Mouse (Mus musculus): Measurements from ENCODE around the gene Slc12a9. TPM values are rescaled to one million over a fixed set of nuclear protein-coding genes. Genes with fewer than 3 reads are reported as not detected.
A peak's percentile ranks its signal among the peaks of the same experiment; 100 is the strongest.

Slc12a9 gene
- polyA plus RNA-seq, 1 experiment: 7.9 TPM

GRCm38 (mm10) chr5:137293282-137293681, 40.1 kb downstream of the Slc12a9 start:
- Histone ChIP-seq H3K4me3 (peak overlapping the region; percentile 66), H3K27me3 (ENCODE audit: control insufficient read depth, insufficient read depth, insufficient read length) (peaks cover 11% of the 10 kb centered on the region), H3ac (ENCODE audit: control insufficient read depth, insufficient read length) (peak overlapping the region; percentile 14), H3K4me2 (ENCODE audit: low read depth) (peak overlapping the region; percentile 97), H3K79me2 (ENCODE audit: control insufficient read depth, insufficient read depth) (no peaks in the 10 kb centered on the region), H3K36me3 (ENCODE audit: control insufficient read depth, insufficient read depth) (peaks cover 17% of the 10 kb centered on the region)
- TF ChIP-seq TCF12 (IDR thresholded peaks at IDR 0.05; ENCODE audit: insufficient read depth, poor library complexity, severe bottlenecking) (no peak), MYOD1 (IDR thresholded peaks at IDR 0.05; ENCODE audit: control insufficient read depth in 1 of 3, insufficient read length in 2 of 3, low read depth in 2 of 3) (peak in 1 of 3 experiments; percentile 56), POLR2A (IDR thresholded peaks at IDR 0.05; ENCODE audit: insufficient read length, low read depth) (peak; percentile 40), POLR2AphosphoS2 (IDR thresholded peaks at IDR 0.05; ENCODE audit: insufficient read length, low read depth) (peak; percentile 56), CEBPB (IDR thresholded peaks at IDR 0.05; ENCODE audit: insufficient read depth, poor library complexity, severe bottlenecking) (no peak)

- Histone ChIP-seq H3K79me2 (ENCODE audit: control insufficient read depth, insufficient read depth) (no peaks in the 10 kb centered on the region), H3K27me3 (ENCODE audit: control insufficient read depth, insufficient read depth, insufficient read length) (peaks cover 17% of the 10 kb centered on the region), H3K4me2 (ENCODE audit: low read depth) (no peak overlapping the region), H3ac (ENCODE audit: control insufficient read depth, insufficient read length) (no peak overlapping the region), H3K36me3 (ENCODE audit: control insufficient read depth, insufficient read depth) (peaks cover 4% of the 10 kb centered on the region), H3K4me3 (no peak overlapping the region)
- no peak for TF ChIP-seq USF1 (IDR thresholded peaks at IDR 0.05; ENCODE audit: low read depth)
- TF ChIP-seq TCF3 (IDR thresholded peaks at IDR 0.05; ENCODE audit: insufficient read length, low read depth): no peak
- no peak for TF ChIP-seq MYOG (IDR thresholded peaks at IDR 0.05; ENCODE audit: control insufficient read depth in 1 of 3, insufficient read depth in 1 of 3, insufficient read length in 2 of 3, low read depth in 2 of 3)
- no peak for TF ChIP-seq POLR2AphosphoS2 (IDR thresholded peaks at IDR 0.05; ENCODE audit: insufficient read length, low read depth)
- no peak for TF ChIP-seq TCF12 (IDR thresholded peaks at IDR 0.05; ENCODE audit: insufficient read depth, poor library complexity, severe bottlenecking)
- TF ChIP-seq REST (IDR thresholded peaks at IDR 0.05; ENCODE audit: insufficient read depth, insufficient read length): no peak
- no peak for TF ChIP-seq MYOD1 (IDR thresholded peaks at IDR 0.05; ENCODE audit: control insufficient read depth in 1 of 3, insufficient read length in 2 of 3, low read depth in 2 of 3)
- TF ChIP-seq POLR2A (IDR thresholded peaks at IDR 0.05; ENCODE audit: insufficient read length, low read depth): no peak
- no peak for TF ChIP-seq CEBPB (IDR thresholded peaks at IDR 0.05; ENCODE audit: insufficient read depth, poor library complexity, severe bottlenecking)
- TF ChIP-seq E2F4 (IDR thresholded peaks at IDR 0.05; ENCODE audit: insufficient read depth): no peak
- no peak for TF ChIP-seq MAX (IDR thresholded peaks at IDR 0.05; ENCODE audit: low read depth)
- no peak for TF ChIP-seq SRF (IDR thresholded peaks at IDR 0.05; ENCODE audit: control insufficient read depth, insufficient read length, low read depth)
Observed at GRCm38 (mm10) chr5:137291381-137291926, 41.9 kb downstream of the Slc12a9 start.

GRCm38 (mm10) chr5:137290677-137291076, 42.7 kb downstream of the Slc12a9 start:
- H3ac ChIP-seq (ENCODE audit: control insufficient read depth, insufficient read length): no peak overlapping the region
- H3K4me3 ChIP-seq: no peak overlapping the region
- H3K4me2 ChIP-seq (ENCODE audit: low read depth): no peak overlapping the region
- H3K79me2 ChIP-seq (ENCODE audit: control insufficient read depth, insufficient read depth): no peaks in the 10 kb centered on the region
- peaks cover 4% of the 10 kb centered on the region for H3K36me3 ChIP-seq (ENCODE audit: control insufficient read depth, insufficient read depth)
- TF ChIP-seq E2F4 (IDR thresholded peaks at IDR 0.05; ENCODE audit: insufficient read depth) (no peak), MYOD1 (IDR thresholded peaks at IDR 0.05; ENCODE audit: control insufficient read depth in 1 of 3, insufficient read length in 2 of 3, low read depth in 2 of 3) (peak in 1 of 3 experiments; percentile 14), CEBPB (IDR thresholded peaks at IDR 0.05; ENCODE audit: insufficient read depth, poor library complexity, severe bottlenecking) (no peak), POLR2AphosphoS2 (IDR thresholded peaks at IDR 0.05; ENCODE audit: insufficient read length, low read depth) (peak; percentile 54), REST (IDR thresholded peaks at IDR 0.05; ENCODE audit: insufficient read depth, insufficient read length) (no peak), TCF3 (IDR thresholded peaks at IDR 0.05; ENCODE audit: insufficient read length, low read depth) (no peak)
- peaks cover 17% of the 10 kb centered on the region for H3K27me3 ChIP-seq (ENCODE audit: control insufficient read depth, insufficient read depth, insufficient read length)

- H3K4me2 ChIP-seq (ENCODE audit: low read depth): peak overlapping the region; percentile 57
- peaks cover 17% of the 10 kb centered on the region for H3K27me3 ChIP-seq (ENCODE audit: control insufficient read depth, insufficient read depth, insufficient read length)
- no peak for TF ChIP-seq TCF12 (IDR thresholded peaks at IDR 0.05; ENCODE audit: insufficient read depth, poor library complexity, severe bottlenecking)
- TF ChIP-seq TCF3 (IDR thresholded peaks at IDR 0.05; ENCODE audit: insufficient read length, low read depth): no peak
- TF ChIP-seq SRF (IDR thresholded peaks at IDR 0.05; ENCODE audit: control insufficient read depth, insufficient read length, low read depth): no peak
- TF ChIP-seq REST (IDR thresholded peaks at IDR 0.05; ENCODE audit: insufficient read depth, insufficient read length): no peak
- no peak for TF ChIP-seq POLR2A (IDR thresholded peaks at IDR 0.05; ENCODE audit: insufficient read length, low read depth)
- no peak for TF ChIP-seq E2F4 (IDR thresholded peaks at IDR 0.05; ENCODE audit: insufficient read depth)
- TF ChIP-seq POLR2AphosphoS2 (IDR thresholded peaks at IDR 0.05; ENCODE audit: insufficient read length, low read depth): no peak
- TF ChIP-seq MAX (IDR thresholded peaks at IDR 0.05; ENCODE audit: low read depth): no peak
- no peak for TF ChIP-seq MYOD1 (IDR thresholded peaks at IDR 0.05; ENCODE audit: control insufficient read depth in 1 of 3, insufficient read length in 2 of 3, low read depth in 2 of 3)
- no peak for TF ChIP-seq MYOG (IDR thresholded peaks at IDR 0.05; ENCODE audit: control insufficient read depth in 1 of 3, insufficient read depth in 1 of 3, insufficient read length in 2 of 3, low read depth in 2 of 3)
- no peaks in the 10 kb centered on the region for H3K79me2 ChIP-seq (ENCODE audit: control insufficient read depth, insufficient read depth)
- H3ac ChIP-seq (ENCODE audit: control insufficient read depth, insufficient read length): no peak overlapping the region
- H3K4me3 ChIP-seq: peak overlapping the region; percentile 19
- H3K36me3 ChIP-seq (ENCODE audit: control insufficient read depth, insufficient read depth): no peaks in the 10 kb centered on the region
Observed at GRCm38 (mm10) chr5:137289591-137290365, 43.6 kb downstream of the Slc12a9 start.
